Mouse (Mus musculus): ENCODE results near the gene Tor2a.

- TF ChIP-seq CTCF (IDR thresholded peaks at IDR 0.05; ENCODE audit: borderline replicate concordance, control insufficient read depth, extremely low read depth, insufficient read depth, low read length, poor library complexity) (no peak), POLR2A (IDR thresholded peaks at IDR 0.05; ENCODE audit: control insufficient read depth, extremely low read depth, insufficient read depth, low read length, poor library complexity) (no peak)
These were observed 32.9 kb upstream of the Tor2a start for GRCm38 (mm10) chr2:32724149-32724548.

Measured in thymus, adult 2 months (tissue).